Mouse (Mus musculus): ENCODE results near the gene Trim62.

The Trim62 gene

DNA sequence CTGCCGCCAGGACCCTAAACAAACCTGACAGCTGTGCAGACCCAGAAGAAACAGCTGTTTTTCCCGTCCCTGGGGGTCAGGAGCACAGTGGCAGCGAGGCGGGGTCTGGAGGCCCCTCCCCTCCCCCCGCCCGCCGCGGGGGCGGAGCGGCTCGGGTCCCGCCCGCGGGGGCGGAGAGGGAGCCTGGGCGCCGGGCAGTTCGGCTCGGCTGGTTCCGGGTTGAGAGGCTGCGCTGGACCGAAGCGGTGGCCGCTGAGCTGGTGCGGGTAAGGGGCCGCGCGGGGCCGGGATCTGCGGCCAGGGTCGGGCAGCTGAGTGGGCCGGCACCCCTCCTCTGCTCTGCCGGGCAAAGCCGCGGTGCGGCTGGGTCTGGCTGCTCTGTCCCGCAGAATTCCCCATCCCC lies at the start of gene Trim62:
TSS of gene Trim62 (plus strand) at position 202 of the 403 bp plus-strand sequence.
- in situ Hi-C loops (cut with MboI, MseI) = no loop called here

- in situ Hi-C loops (cut with MboI, MseI) = no loop called here
Measured at GRCm38 (mm10) chr4:128838202-128838601, 45.2 kb upstream of the Trim62 start.

DNA sequence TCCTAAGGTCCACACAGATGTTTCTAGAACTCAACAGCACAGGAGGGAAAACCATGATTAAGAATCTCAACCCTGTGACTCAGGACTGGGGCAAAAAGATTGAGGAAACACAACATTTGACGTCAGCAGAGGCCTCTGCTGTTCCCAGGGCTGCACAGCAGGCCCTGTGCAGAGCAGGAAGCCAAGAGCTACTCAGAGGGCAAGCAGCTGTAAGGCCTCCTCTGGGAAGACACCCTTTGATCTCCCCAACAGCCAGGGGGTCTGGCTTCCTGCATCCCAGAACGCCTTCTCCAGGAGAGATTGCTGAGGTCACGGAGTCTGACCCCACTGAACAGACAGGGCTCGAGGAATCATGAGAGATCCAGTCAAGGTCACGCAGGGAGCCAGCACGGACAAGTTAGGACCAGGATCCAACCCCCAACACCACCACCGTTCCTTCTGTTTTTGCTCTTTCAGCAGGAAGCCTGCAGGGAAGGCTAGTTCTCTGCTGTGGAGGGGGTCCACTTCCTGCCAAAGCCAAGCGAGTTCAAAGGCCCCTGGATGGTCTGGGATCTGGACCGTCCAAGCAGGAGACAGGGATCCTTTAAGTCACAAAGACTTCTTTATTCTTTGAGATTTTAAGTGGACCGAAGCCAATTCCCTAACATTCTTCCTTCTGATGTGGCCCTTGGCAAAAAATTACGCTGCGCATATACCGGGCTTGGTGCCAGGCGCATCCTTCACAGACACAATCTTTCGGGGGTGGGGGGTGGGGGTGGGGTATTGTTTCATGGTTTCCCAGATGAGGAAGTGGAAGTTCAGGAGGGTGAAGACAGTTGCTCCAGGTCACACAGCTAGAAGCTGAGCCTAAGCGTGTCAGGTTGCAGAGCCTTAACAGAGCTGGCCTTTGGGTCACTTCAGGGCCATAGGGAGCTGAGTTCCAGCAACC lies 43.3 kb upstream of the Trim62 start:
- in situ Hi-C loops (cut with MboI, MseI) = no loop called here

DNA sequence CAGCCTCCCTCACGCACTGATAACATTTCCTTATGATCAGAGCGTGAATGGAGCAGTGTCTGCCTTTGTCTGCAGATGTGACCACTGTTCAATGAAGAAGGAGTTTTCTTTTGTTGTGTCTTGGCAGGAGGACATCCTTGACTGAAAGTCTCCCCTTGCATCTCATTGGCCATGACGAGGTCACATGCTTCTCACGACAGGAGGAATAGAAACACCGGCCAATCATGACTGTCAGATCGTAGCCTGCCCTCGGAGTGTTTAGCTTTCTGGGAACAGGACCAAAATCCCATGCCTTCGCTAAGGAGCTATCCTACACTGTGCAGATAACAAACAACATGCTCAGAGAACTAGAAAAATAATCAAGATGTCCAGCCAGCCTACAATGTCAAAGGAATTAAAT lies 42.1 kb upstream of the Trim62 start:
- in situ Hi-C loops (cut with MboI, MseI) = no loop called here

GRCm38 (mm10) chr4:128844566-128844965 lies 38.8 kb upstream of the Trim62 start:
- in situ Hi-C loops (cut with MboI, MseI) = no loop called here

GRCm38 (mm10) chr4:128845367-128845973 lies 37.9 kb upstream of the Trim62 start:
- in situ Hi-C loops (cut with MboI, MseI) = no loop called here

DNA sequence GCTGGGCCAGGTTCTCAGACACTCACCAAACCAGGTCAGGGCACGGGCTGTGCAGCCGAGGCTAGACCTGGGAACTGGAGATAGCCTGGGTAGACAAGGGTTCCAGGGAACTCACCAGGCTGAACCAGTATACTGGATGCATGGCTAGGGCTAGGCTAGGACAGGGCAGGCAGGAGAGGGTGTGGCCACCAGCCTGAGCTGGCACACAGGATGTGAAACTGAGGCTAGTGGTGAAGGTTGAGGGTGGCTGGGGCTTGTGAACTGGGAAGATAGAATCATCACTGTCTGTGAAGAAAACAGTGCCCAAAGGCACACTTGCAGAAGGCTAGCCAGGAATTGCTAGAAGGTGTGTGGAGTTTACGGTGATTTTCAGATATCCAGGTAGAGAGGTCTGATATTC lies 34.4 kb upstream of the Trim62 start:
- in situ Hi-C loops (cut with MboI, MseI) = no loop called here

GRCm38 (mm10) chr4:128849686-128850085 lies 33.7 kb upstream of the Trim62 start:
- in situ Hi-C loops (cut with MboI, MseI) = loop anchor here (5.0 to 10.0 kb wide), 3 partner anchors 137 to 237 kb away; partner anchors contain the start of genes Zscan20 (in 2 of the 2) and Tlr12 (in 1 of the 2)

GRCm38 (mm10) chr4:128852266-128852887 lies 31.0 kb upstream of the Trim62 start:
- in situ Hi-C loops (cut with MboI, MseI) = loop anchor here (5.0 to 10.0 kb wide), 3 partner anchors 140 to 240 kb away; partner anchors contain the start of genes Zscan20 (in 2 of the 2) and Tlr12 (in 1 of the 2)

DNA sequence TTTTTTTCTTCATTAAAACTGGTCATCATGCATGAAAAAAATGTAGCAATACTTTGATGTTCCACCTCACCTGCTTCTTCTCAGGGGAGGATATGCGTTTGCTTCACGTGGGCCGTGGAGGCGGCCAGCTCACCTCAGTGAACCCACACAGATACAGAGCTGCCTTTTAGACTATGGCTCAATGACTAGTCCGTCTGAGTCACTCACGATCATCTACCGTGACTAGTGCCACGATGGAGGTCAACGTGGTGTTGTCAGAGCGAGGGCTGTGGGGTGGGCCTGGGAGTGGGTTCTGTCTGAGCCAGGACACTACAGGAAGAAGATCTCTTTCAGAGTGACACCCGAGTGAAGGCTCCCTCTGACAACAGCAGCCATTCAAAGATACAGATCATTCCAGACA lies 30.3 kb upstream of the Trim62 start:
- in situ Hi-C loops (cut with MboI, MseI) = loop anchor here (5.0 to 10.0 kb wide), 3 partner anchors 141 to 241 kb away; partner anchors contain the start of genes Zscan20 (in 2 of the 2) and Tlr12 (in 1 of the 2)

- in situ Hi-C loops (cut with MboI, MseI) = loop anchor here (5.0 to 10.0 kb wide), 2 partner anchors 148 to 241 kb away; partner anchors contain the start of genes Tlr12 (in 1 of the 2) and Zscan20 (in 1 of the 2)
Measured at GRCm38 (mm10) chr4:128855613-128856040, 27.8 kb upstream of the Trim62 start.

GRCm38 (mm10) chr4:128857212-128857611 lies 26.2 kb upstream of the Trim62 start:
- in situ Hi-C loops (cut with MboI, MseI) = loop anchor here (5.0 to 10.0 kb wide), 2 partner anchors 150 to 242 kb away; partner anchors contain the start of genes Tlr12 (in 1 of the 2) and Zscan20 (in 1 of the 2)

GRCm38 (mm10) chr4:128858226-128858625 lies 25.2 kb upstream of the Trim62 start:
- in situ Hi-C loops (cut with MboI, MseI) = loop anchor here (5.0 to 10.0 kb wide), 2 partner anchors 151 to 243 kb away; partner anchors contain the start of genes Tlr12 (in 1 of the 2) and Zscan20 (in 1 of the 2)

DNA sequence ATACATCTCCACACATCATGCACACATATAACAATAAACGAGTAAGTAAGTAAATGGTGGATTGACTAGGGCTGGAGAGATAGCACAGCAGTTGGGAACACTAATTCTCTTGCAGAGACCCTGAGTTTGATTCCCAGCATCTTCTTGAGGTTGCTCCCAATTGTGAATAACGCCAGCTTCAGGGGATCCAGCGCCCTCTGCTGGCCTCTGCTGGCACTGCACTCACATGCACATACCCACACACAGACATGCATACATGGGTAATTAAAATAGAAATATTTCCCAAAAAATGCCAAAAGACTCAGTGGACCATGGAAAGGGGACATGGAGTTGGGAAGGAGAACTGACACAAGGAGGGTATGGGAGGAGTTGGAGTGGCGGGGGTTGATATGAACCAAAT lies 24.5 kb upstream of the Trim62 start:
- in situ Hi-C loops (cut with MboI, MseI) = loop anchor here (5.0 to 10.0 kb wide), 2 partner anchors 152 to 244 kb away; partner anchors contain the start of genes Tlr12 (in 1 of the 2) and Zscan20 (in 1 of the 2)

GRCm38 (mm10) chr4:128872992-128873391 lies 10.4 kb upstream of the Trim62 start:
- in situ Hi-C loops (cut with MboI, MseI) = no loop called here

DNA sequence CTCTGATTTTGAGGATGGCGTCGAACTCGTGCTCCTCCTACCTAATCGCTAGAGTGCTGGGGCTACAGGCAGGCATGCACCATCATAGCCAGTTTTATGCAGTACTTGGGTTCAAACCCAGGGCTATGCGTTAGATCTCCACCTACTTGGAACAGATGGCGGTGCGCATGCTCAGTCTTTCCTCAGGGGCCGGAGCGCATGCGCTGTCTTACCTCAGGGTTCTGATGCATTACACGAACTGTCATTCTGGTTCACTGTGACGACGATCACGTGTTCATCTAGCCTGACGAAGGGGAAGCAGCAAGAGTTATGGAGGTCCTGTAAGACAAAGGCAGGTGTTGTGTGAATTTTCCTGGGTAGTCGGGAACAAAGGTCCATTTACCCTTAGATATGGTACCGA lies 9.3 kb upstream of the Trim62 start:
- in situ Hi-C loops (cut with MboI, MseI) = no loop called here

DNA sequence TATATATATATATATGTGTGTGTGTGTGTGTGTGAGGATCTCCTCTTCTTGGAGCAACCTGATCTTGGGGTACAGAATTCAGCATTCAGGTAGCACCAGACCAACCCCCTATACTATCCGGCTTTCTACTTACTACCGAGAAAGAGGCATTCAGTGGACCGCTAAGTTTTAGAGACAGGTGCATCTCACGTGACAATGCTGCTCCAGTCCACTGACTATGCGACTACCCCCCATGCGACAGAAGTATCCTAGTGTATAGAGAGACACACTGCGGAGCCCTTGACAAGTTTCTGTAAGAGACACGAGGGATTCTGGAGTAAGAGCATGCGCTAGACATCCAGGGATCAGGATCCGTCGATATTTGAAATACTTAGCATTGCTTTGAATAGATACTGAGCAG lies 7.9 kb upstream of the Trim62 start:
- in situ Hi-C loops (cut with MboI, MseI) = no loop called here

DNA sequence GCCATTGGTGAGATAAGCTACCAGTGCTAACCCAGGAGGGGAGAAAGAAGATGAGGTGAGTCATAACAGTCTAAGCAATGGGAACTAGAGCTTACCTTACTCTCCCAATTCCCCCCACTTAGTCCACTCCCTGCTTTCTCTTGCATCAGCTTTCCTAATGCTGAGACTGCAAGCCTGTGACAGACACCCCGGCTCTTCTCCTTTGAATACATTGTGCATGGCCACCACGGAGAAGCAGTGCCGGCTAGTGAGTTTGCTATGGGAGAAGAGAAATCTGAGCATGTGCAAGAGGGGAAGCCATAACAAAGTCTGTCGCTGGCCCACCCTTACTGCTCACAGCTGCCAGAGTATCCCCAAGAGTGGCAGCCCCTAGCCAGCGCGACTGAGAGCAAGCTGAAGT lies 5.9 kb upstream of the Trim62 start:
- in situ Hi-C loops (cut with MboI, MseI) = no loop called here

- in situ Hi-C loops (cut with MboI, MseI) = no loop called here
Measured at GRCm38 (mm10) chr4:128878901-128879491, 4.4 kb upstream of the Trim62 start.

DNA sequence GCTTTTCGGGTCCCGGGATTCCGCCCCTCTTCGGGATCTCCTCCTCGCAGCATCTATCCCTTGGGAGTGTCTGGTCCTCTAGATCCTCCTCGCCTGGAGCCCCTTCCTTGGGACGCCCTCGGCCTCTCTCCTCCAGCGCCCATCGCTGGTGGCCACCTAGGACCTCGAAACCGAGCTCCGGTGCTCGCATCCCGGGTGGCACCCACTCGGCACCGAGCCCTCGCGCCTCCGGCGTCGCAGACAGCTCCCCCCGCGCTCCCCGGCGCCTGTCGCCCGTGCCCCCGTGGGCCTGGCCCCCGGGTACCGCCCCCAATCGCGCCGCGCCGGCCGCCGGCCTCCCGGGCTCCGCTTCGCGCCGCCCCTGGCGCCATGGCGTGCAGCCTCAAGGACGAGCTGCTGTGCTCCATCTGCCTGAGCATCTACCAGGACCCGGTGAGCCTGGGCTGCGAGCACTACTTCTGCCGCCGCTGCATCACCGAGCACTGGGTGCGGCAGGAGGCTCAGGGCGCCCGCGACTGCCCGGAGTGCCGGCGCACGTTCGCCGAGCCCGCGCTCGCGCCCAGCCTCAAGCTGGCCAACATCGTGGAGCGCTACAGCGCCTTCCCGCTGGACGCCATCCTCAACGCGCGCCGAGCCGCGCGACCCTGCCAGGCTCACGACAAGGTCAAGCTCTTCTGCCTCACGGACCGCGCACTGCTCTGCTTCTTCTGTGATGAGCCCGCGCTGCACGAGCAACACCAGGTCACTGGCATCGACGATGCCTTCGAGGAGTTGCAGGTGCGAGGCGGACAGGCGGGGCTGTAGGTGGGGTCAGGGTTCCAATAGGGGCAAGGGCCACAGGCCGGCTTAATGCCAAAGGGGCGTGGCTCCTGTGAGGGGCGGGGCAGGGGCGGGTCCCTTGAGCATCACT lies 676 bp downstream of the Trim62 start:
- in situ Hi-C loops (cut with MboI, MseI) = no loop called here
